Comparison of ENCODE assay signal across 18 mouse cellular contexts in the genomic region with DNA sequence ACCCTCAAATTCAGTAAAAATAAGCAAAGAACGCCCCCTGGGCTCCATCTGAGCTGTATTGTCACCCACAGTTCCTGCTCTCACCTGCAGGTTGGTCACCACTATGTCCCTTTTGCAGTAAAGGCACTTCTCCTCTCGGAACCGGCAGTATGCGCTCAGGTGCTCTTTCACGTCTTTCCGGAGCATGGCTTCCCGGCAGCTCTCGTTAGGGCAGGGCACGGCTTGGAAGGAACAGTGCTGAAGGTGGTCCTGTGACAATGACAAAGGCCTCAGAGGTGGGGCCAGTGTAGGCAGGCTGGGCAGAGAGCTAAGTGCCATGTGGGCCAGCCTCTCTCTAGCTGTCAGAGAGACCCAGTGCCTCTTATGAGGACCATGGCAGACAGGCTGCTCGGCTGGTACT.
"Had no signal": no experiment of that assay in that cellular context is flagged by ENCODE, and none has a peak within 500 bp of the region (broad histone marks: within the 10 kb centered on the region; RNA-seq: fewer than 3 reads in every experiment).

No protein-coding gene starts in this region.

- H3K4me3 ChIP-seq: liver, embryonic 13.5 days; liver, embryonic 15.5 days; lung, embryonic 15.5 days; megakaryocyte, embryonic 14.5 days; midbrain, embryonic 12.5 days; midbrain, embryonic 15.5 days; neural tube, embryonic 12.5 days; stomach, embryonic 15.5 days had no signal

- H3K27ac ChIP-seq: liver, embryonic 13.5 days; liver, embryonic 15.5 days; lung, embryonic 15.5 days; macrophage; midbrain, embryonic 12.5 days; midbrain, embryonic 15.5 days; neural tube, embryonic 12.5 days; stomach, embryonic 15.5 days had no signal

- H3K36me3 ChIP-seq: midbrain, embryonic 12.5 days; midbrain, embryonic 15.5 days; neural tube, embryonic 12.5 days had no signal

- H3K4me2 ChIP-seq: liver, embryonic 13.5 days; liver, embryonic 15.5 days; lung, embryonic 15.5 days; midbrain, embryonic 12.5 days; midbrain, embryonic 15.5 days; neural tube, embryonic 12.5 days; stomach, embryonic 15.5 days had no signal

- ATAC-seq: liver, postnatal 0 days; lung, postnatal 0 days; midbrain, embryonic 15.5 days had no signal

- DNase-seq: liver, embryonic 13.5 days; liver, postnatal 0 days; lung, adult 2 months; lung, postnatal 14 days; lung, postnatal 36 days; right cerebral cortex, postnatal 14 days; thymus, adult 18-20 months; thymus, postnatal 14 days; thymus, postnatal 36 days had no signal

- H3K9me3 ChIP-seq: liver, embryonic 15.5 days; lung, embryonic 15.5 days; midbrain, embryonic 12.5 days; midbrain, embryonic 15.5 days; neural tube, embryonic 12.5 days; stomach, embryonic 15.5 days had no signal

- H3K27me3 ChIP-seq: liver, embryonic 13.5 days; liver, embryonic 15.5 days; lung, embryonic 15.5 days; megakaryocyte, embryonic 14.5 days; midbrain, embryonic 12.5 days; midbrain, embryonic 15.5 days; neural tube, embryonic 12.5 days; stomach, embryonic 15.5 days had no signal

- H3K9ac ChIP-seq: liver, embryonic 13.5 days; liver, embryonic 15.5 days; liver, postnatal 0 days; lung, embryonic 15.5 days; midbrain, embryonic 12.5 days; midbrain, embryonic 15.5 days; neural tube, embryonic 12.5 days; stomach, embryonic 15.5 days had no signal

- H3K4me1 ChIP-seq: liver, embryonic 13.5 days; liver, embryonic 15.5 days; midbrain, embryonic 12.5 days; midbrain, embryonic 15.5 days; neural tube, embryonic 12.5 days; stomach, embryonic 15.5 days had no signal
